26 mouse cellular contexts compared by ENCODE assay signal in the genomic region with DNA sequence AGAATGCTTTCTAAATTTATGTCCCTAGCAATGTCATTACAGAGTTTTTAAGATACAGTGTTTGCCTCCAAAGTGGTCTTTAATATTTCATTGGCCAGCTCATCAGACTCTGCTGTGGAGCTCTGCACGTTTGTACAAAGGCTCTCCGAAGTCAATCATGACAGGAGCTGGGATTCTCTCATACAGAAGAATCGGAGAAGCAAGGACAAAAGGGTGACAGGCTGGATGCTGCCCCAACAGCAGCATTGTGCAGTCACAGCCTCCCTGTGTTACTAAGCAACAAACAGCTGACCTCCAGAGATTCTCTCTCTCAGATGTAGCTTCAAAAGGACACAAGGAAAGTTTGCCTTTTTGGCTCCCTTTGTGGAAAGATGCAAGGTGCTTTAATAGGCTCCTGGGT. TPM values are rescaled to one million over a fixed set of nuclear protein-coding genes. Genes with fewer than 3 reads are reported as not detected.
A peak's percentile ranks its signal among the peaks of the same experiment; 100 is the strongest.
DNase-seq lines count a peak whose midpoint lies in the region; ATAC-seq and TF ChIP-seq lines count a peak whose summit lies in the region.
"Had no signal": no experiment of that assay in that cellular context is flagged by ENCODE, and none has a peak within 500 bp of the region (broad histone marks: within the 10 kb centered on the region; RNA-seq: fewer than 3 reads in every experiment).

A gene (plus strand): TSS at position 301 of the 400 bp plus-strand sequence.

- no peaks in the 10 kb centered on the region for H3K9me3 ChIP-seq in hindbrain, embryonic 13.5 days
- no peaks in the 10 kb centered on the region for H3K9me3 ChIP-seq in hindbrain, embryonic 16.5 days (ENCODE audit: control insufficient read depth, low read length)
- H3K9me3 ChIP-seq in neural tube, embryonic 12.5 days: no peaks in the 10 kb centered on the region
- no peaks in the 10 kb centered on the region for H3K9me3 ChIP-seq in midbrain, embryonic 16.5 days (replicated peaks; ENCODE audit: control insufficient read depth, low read length, poor library complexity, severe bottlenecking)
- H3K9me3 ChIP-seq: embryonic facial prominence, embryonic 13.5 days; forebrain, embryonic 12.5 days; G1E; heart, embryonic 10.5 days; heart, embryonic 15.5 days had no signal

- no peak for ATAC-seq in hindbrain, embryonic 13.5 days (ENCODE audit: low FRiP score)
- ATAC-seq in hindbrain, embryonic 16.5 days: no peak
- no peak for ATAC-seq in neural tube, embryonic 12.5 days (ENCODE audit: low FRiP score, low read depth)
- no peak; the same call in 1 of the 2 replicates for ATAC-seq in midbrain, embryonic 16.5 days
- ATAC-seq: CD4-positive, CD25-positive, alpha-beta regulatory T cell, adult 4 months; forebrain, embryonic 16.5 days had no signal

- H3K9ac ChIP-seq in hindbrain, embryonic 13.5 days: peak within 1 kb of the TSS; percentile 29; the same call in 1 of the 2 replicates
- no peak within 1 kb of the TSS for H3K9ac ChIP-seq in hindbrain, embryonic 16.5 days (ENCODE audit: low read depth, low read length)
- H3K9ac ChIP-seq in neural tube, embryonic 12.5 days: 0 out of 2 replicates have a peak within 1 kb of the TSS, but pooled peaks have one; percentile 17
- H3K9ac ChIP-seq in midbrain, embryonic 16.5 days (ENCODE audit: low read depth, low read length): no peak within 1 kb of the TSS
- H3K9ac ChIP-seq: embryonic facial prominence, embryonic 13.5 days; forebrain, embryonic 12.5 days; heart, embryonic 15.5 days had no signal

- H3K27ac ChIP-seq in hindbrain, embryonic 13.5 days: no peak within 1 kb of the TSS
- H3K27ac ChIP-seq in hindbrain, embryonic 16.5 days (ENCODE audit: low read depth, low read length): no peak within 1 kb of the TSS
- no peak within 1 kb of the TSS for H3K27ac ChIP-seq in neural tube, embryonic 12.5 days
- peak within 1 kb of the TSS; percentile 43; the same call in 1 of the 2 replicates for H3K27ac ChIP-seq in midbrain, embryonic 16.5 days (ENCODE audit: low read length)
- H3K27ac ChIP-seq: embryonic facial prominence, embryonic 13.5 days; forebrain, embryonic 12.5 days; heart, embryonic 10.5 days; heart, embryonic 15.5 days had no signal

- 26% methylated on average over 3 of the region's 3 CpGs for WGBS in hindbrain, embryonic 13.5 days
- 19% methylated on average over 3 of the region's 3 CpGs for WGBS in hindbrain, embryonic 16.5 days
- WGBS in neural tube, embryonic 12.5 days: 64% methylated on average over 3 of the region's 3 CpGs
- 16% methylated on average over 3 of the region's 3 CpGs for WGBS in midbrain, embryonic 16.5 days

- H3K4me2 ChIP-seq in hindbrain, embryonic 13.5 days: no peak within 1 kb of the TSS
- no peak within 1 kb of the TSS for H3K4me2 ChIP-seq in hindbrain, embryonic 16.5 days (ENCODE audit: low read length)
- no peak within 1 kb of the TSS for H3K4me2 ChIP-seq in neural tube, embryonic 12.5 days (replicated peaks)
- H3K4me2 ChIP-seq in midbrain, embryonic 16.5 days (ENCODE audit: low read length): no peak within 1 kb of the TSS
- H3K4me2 ChIP-seq: embryonic facial prominence, embryonic 13.5 days; forebrain, embryonic 12.5 days; heart, embryonic 15.5 days had no signal

- no peak for TF ChIP-seq CTCF in brain, embryonic 14.5 days (IDR thresholded peaks at IDR 0.05; ENCODE audit: borderline replicate concordance, extremely low read depth, insufficient read depth, insufficient read length)

- no peaks in the 10 kb centered on the region for H3K27me3 ChIP-seq in hindbrain, embryonic 13.5 days
- H3K27me3 ChIP-seq in hindbrain, embryonic 16.5 days (replicated peaks; ENCODE audit: control insufficient read depth, insufficient read depth, low read length): no peaks in the 10 kb centered on the region
- no peaks in the 10 kb centered on the region for H3K27me3 ChIP-seq in neural tube, embryonic 12.5 days (replicated peaks)
- H3K27me3 ChIP-seq in midbrain, embryonic 16.5 days (ENCODE audit: control insufficient read depth, insufficient read depth, low read depth, low read length): no peaks in the 10 kb centered on the region
- H3K27me3 ChIP-seq: embryonic facial prominence, embryonic 13.5 days; forebrain, embryonic 12.5 days; heart, embryonic 15.5 days had no signal

- no peak within 1 kb of the TSS for H3K4me3 ChIP-seq in hindbrain, embryonic 13.5 days
- H3K4me3 ChIP-seq in hindbrain, embryonic 16.5 days (ENCODE audit: low read length): no peak within 1 kb of the TSS
- no peak within 1 kb of the TSS for H3K4me3 ChIP-seq in neural tube, embryonic 12.5 days
- H3K4me3 ChIP-seq in midbrain, embryonic 16.5 days (ENCODE audit: low read depth, low read length): no peak within 1 kb of the TSS
- H3K4me3 ChIP-seq: embryonic facial prominence, embryonic 13.5 days; forebrain, embryonic 12.5 days; heart, embryonic 10.5 days; heart, embryonic 15.5 days had no signal

- H3K36me3 ChIP-seq in hindbrain, embryonic 13.5 days: no peaks in the 10 kb centered on the region
- H3K36me3 ChIP-seq in hindbrain, embryonic 16.5 days (ENCODE audit: control insufficient read depth, insufficient read depth, low read length): no peaks in the 10 kb centered on the region
- H3K36me3 ChIP-seq in neural tube, embryonic 12.5 days: no peaks in the 10 kb centered on the region
- H3K36me3 ChIP-seq in midbrain, embryonic 16.5 days (ENCODE audit: control insufficient read depth, insufficient read depth, low read length): no peaks in the 10 kb centered on the region
- H3K36me3 ChIP-seq: embryonic facial prominence, embryonic 13.5 days; forebrain, embryonic 12.5 days; G1E; heart, embryonic 10.5 days; heart, embryonic 15.5 days had no signal

- no peak for DNase-seq in neural tube, embryonic 10.5 days (ENCODE audit: extremely low spot score, low spot score)
- peak; percentile 56 for DNase-seq in brain, embryonic 14.5 days (ENCODE audit: low read depth)
- no peak for DNase-seq in adrenal gland, adult 8-10 months
- DNase-seq: adrenal gland, postnatal 10 days; B cell, adult 2 months; cerebellum, adult 11-12 months; cerebellum, adult 9-10 months; cerebellum, postnatal 36 days; gastrocnemius, postnatal 10 days; heart, adult 18-20 months; heart, postnatal 14 days had no signal

- H3K4me1 ChIP-seq in hindbrain, embryonic 13.5 days (replicated peaks): peaks cover 15% of the 10 kb centered on the region; the same call in 1 of the 2 replicates
- H3K4me1 ChIP-seq in hindbrain, embryonic 16.5 days (ENCODE audit: control insufficient read depth, insufficient read depth, low read depth, low read length): no peaks in the 10 kb centered on the region; the same call in none of the 2 replicates
- no peaks in the 10 kb centered on the region for H3K4me1 ChIP-seq in neural tube, embryonic 12.5 days
- peaks cover 3% of the 10 kb centered on the region; the same call in 1 of the 2 replicates for H3K4me1 ChIP-seq in midbrain, embryonic 16.5 days (ENCODE audit: control insufficient read depth, insufficient read depth, low read length)
- H3K4me1 ChIP-seq: forebrain, embryonic 12.5 days had no signal

- no peak for TF ChIP-seq POLR2A in brain, embryonic 14.5 days (IDR thresholded peaks at IDR 0.05; ENCODE audit: borderline replicate concordance, extremely low read depth, insufficient read depth, insufficient read length, poor library complexity, severe bottlenecking)

RNA-seq across cellular contexts. Expression of the gene that starts here (rescaled TPM):
- polyA plus RNA-seq in hindbrain, embryonic 13.5 days (2015; fragmentation: Nextera tagmentation; extraction: Ambion mirVana): not detected in 2 replicates
- polyA plus RNA-seq in hindbrain, embryonic 16.5 days (2015; fragmentation: Nextera tagmentation; extraction: Ambion mirVana): not detected in 2 replicates
- not detected in 2 replicates for polyA plus RNA-seq in neural tube, embryonic 12.5 days (2016; fragmentation: Nextera tagmentation; extraction: Ambion mirVana)
- not detected in 2 replicates for polyA plus RNA-seq in brain, embryonic 14.5 days (2012; rRNA removed)
- not detected in 2 replicates for polyA plus RNA-seq in midbrain, embryonic 16.5 days (2015; fragmentation: Nextera tagmentation; extraction: Ambion mirVana)
- not detected for total RNA-seq in adrenal gland, adult 8-10 months (2022)
- total RNA-seq: adrenal gland, postnatal 10 days; adrenal gland, postnatal 4 days; gastrocnemius, postnatal 10 days; gastrocnemius, postnatal 4 days; heart, adult 18-20 months; heart, postnatal 14 days; hematopoietic stem cell, adult 5-6 weeks had no signal
- polyA plus RNA-seq: CD4-positive, CD25-positive, alpha-beta regulatory T cell, adult 4 months; embryonic facial prominence, embryonic 13.5 days; forebrain, embryonic 12.5 days; forebrain, embryonic 16.5 days; frontal cortex, adult 2 months; heart, embryonic 10.5 days; heart, embryonic 15.5 days had no signal

Comparison
In these comparisons a context has a peak if more than half of its experiments do, and no peak if none do; other contexts are left out.
1. H3K9ac ChIP-seq: peak in hindbrain, embryonic 13.5 days (single experiment) and neural tube, embryonic 12.5 days (single experiment); none in hindbrain, embryonic 16.5 days (single experiment) and midbrain, embryonic 16.5 days (single experiment).
2. Peak in DNase-seq in brain, embryonic 14.5 days; RNA of the gene not detected or under 1 TPM.